ENCODE assay signal across 11 mouse cellular contexts in the genomic region with DNA sequence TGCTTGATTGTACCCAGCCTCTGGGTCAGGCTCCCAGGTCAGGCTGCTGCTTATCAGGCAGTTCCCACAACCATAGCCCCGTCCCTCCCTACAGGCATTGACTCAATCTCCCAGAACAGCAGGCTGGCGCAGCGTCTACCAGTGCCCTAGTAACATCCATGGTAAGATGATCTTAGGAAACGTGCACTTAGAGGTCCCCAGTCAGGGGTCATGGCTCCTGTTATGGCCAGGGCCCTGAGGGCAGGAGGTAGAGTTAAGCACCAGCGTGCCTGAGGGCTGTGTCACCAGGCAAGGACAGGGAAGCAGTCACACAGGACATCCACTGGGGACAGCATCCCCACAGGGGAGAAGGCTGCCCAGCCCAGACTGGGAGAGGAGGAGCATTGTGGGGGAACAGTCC. TPM values are rescaled to one million over a fixed set of nuclear protein-coding genes. Genes with fewer than 3 reads are reported as not detected.
DNase-seq lines count a peak whose midpoint lies in the region; ATAC-seq and TF ChIP-seq lines count a peak whose summit lies in the region.
"Had no signal": no experiment of that assay in that cellular context is flagged by ENCODE, and none has a peak within 500 bp of the region (broad histone marks: within the 10 kb centered on the region; RNA-seq: fewer than 3 reads in every experiment).

No protein-coding gene starts in this region.

- H3K27ac ChIP-seq in forebrain, postnatal 0 days (ENCODE audit: low read depth, low read length), result no peak overlapping the region
- H3K27ac ChIP-seq in forebrain, embryonic 12.5 days, result no peak overlapping the region
- H3K27ac ChIP-seq in liver, embryonic 12.5 days, result peak overlapping the region; percentile 67; the same call in 1 of the 2 replicates
- H3K27ac ChIP-seq in stomach, postnatal 0 days (replicated peaks), result no peak overlapping the region
- H3K27ac ChIP-seq: stomach, embryonic 15.5 days had no signal

- no peak overlapping the region for H3K4me2 ChIP-seq in forebrain, postnatal 0 days (ENCODE audit: low read depth)
- H3K4me2 ChIP-seq in forebrain, embryonic 12.5 days, result no peak overlapping the region
- H3K4me2 ChIP-seq in liver, embryonic 12.5 days, result no peak overlapping the region
- H3K4me2 ChIP-seq in stomach, postnatal 0 days (replicated peaks; ENCODE audit: low read depth), result no peak overlapping the region
- H3K4me2 ChIP-seq: hindbrain, embryonic 15.5 days; stomach, embryonic 15.5 days had no signal

- H3K9ac ChIP-seq in forebrain, postnatal 0 days, result no peak overlapping the region
- no peak overlapping the region; the same call in 1 of the 2 replicates for H3K9ac ChIP-seq in forebrain, embryonic 12.5 days
- no peak overlapping the region for H3K9ac ChIP-seq in liver, embryonic 12.5 days
- no peak overlapping the region; the same call in 1 of the 2 replicates for H3K9ac ChIP-seq in stomach, postnatal 0 days (ENCODE audit: low read length)
- H3K9ac ChIP-seq: hindbrain, embryonic 15.5 days; stomach, embryonic 15.5 days had no signal

- H3K27me3 ChIP-seq in forebrain, postnatal 0 days (ENCODE audit: insufficient read depth, low read length), result no peaks in the 10 kb centered on the region
- no peaks in the 10 kb centered on the region for H3K27me3 ChIP-seq in forebrain, embryonic 12.5 days
- H3K27me3 ChIP-seq in megakaryocyte, embryonic 14.5 days (replicated peaks), result no peaks in the 10 kb centered on the region
- no peaks in the 10 kb centered on the region for H3K27me3 ChIP-seq in liver, embryonic 12.5 days (replicated peaks)
- no peaks in the 10 kb centered on the region for H3K27me3 ChIP-seq in stomach, postnatal 0 days (ENCODE audit: control insufficient read depth, insufficient read depth, low read length)
- H3K27me3 ChIP-seq: hindbrain, embryonic 15.5 days; stomach, embryonic 15.5 days had no signal

- H3K36me3 ChIP-seq in forebrain, postnatal 0 days (ENCODE audit: insufficient read depth), result peaks cover 36% of the 10 kb centered on the region
- peaks cover 52% of the 10 kb centered on the region for H3K36me3 ChIP-seq in forebrain, embryonic 12.5 days (replicated peaks)
- H3K36me3 ChIP-seq in megakaryocyte, embryonic 14.5 days (replicated peaks; ENCODE audit: low read length), result peaks cover 94% of the 10 kb centered on the region
- peaks cover 54% of the 10 kb centered on the region for H3K36me3 ChIP-seq in liver, embryonic 12.5 days
- peaks cover 19% of the 10 kb centered on the region; the same call in 1 of the 2 replicates for H3K36me3 ChIP-seq in stomach, postnatal 0 days (ENCODE audit: control insufficient read depth, insufficient read depth, low read length)

- no peaks in the 10 kb centered on the region for H3K4me1 ChIP-seq in forebrain, postnatal 0 days (ENCODE audit: insufficient read depth)
- H3K4me1 ChIP-seq in forebrain, embryonic 12.5 days, result peaks cover 28% of the 10 kb centered on the region
- peaks cover 41% of the 10 kb centered on the region for H3K4me1 ChIP-seq in megakaryocyte, embryonic 14.5 days
- peaks cover 44% of the 10 kb centered on the region for H3K4me1 ChIP-seq in liver, embryonic 12.5 days
- H3K4me1 ChIP-seq in stomach, postnatal 0 days (replicated peaks; ENCODE audit: control insufficient read depth, insufficient read depth), result no peaks in the 10 kb centered on the region

- ATAC-seq in forebrain, postnatal 0 days, result peak; percentile 30
- ATAC-seq in forebrain, embryonic 12.5 days (ENCODE audit: low FRiP score), result no peak
- ATAC-seq in megakaryocyte, adult 5-6 weeks (ENCODE audit: poor library complexity, severe bottlenecking), result no peak
- peak; percentile 59 for ATAC-seq in liver, embryonic 12.5 days
- no peak for ATAC-seq in stomach, postnatal 0 days (ENCODE audit: low FRiP score, low TSS enrichment)

- no peak for DNase-seq in forebrain, postnatal 0 days
- DNase-seq in stomach, postnatal 0 days (ENCODE audit: low spot score), result no peak
- DNase-seq in cerebellum, adult 11-12 months, result no peak
- no peak for DNase-seq in left cerebral cortex, postnatal 4 days
- DNase-seq: right cerebral cortex, postnatal 14 days had no signal

- 49% methylated on average over 5 of the region's 5 CpGs for WGBS in forebrain, postnatal 0 days
- 40% methylated on average over 5 of the region's 5 CpGs for WGBS in forebrain, embryonic 12.5 days
- 40% methylated on average over 5 of the region's 5 CpGs for WGBS in liver, embryonic 12.5 days (ENCODE audit: insufficient replicate concordance)
- 53% methylated on average over 5 of the region's 5 CpGs for WGBS in stomach, postnatal 0 days

- no peak overlapping the region for H3K4me3 ChIP-seq in forebrain, postnatal 0 days (ENCODE audit: low read depth, low read length)
- no peak overlapping the region for H3K4me3 ChIP-seq in forebrain, embryonic 12.5 days (replicated peaks)
- H3K4me3 ChIP-seq in megakaryocyte, embryonic 14.5 days (replicated peaks), result peak overlapping the region; percentile 36
- no peak overlapping the region for H3K4me3 ChIP-seq in liver, embryonic 12.5 days
- H3K4me3 ChIP-seq in stomach, postnatal 0 days (ENCODE audit: low read depth, low read length), result no peak overlapping the region
- H3K4me3 ChIP-seq: hindbrain, embryonic 15.5 days; stomach, embryonic 15.5 days had no signal

- no peak for TF ChIP-seq EP300 in stomach, postnatal 0 days (optimal IDR thresholded peaks at IDR 0.05)

- intact Hi-C loops in left cerebral cortex, postnatal 4 days (cut with DNase I), result no loop called here

- H3K9me3 ChIP-seq in forebrain, postnatal 0 days (ENCODE audit: low read length), result no peaks in the 10 kb centered on the region
- H3K9me3 ChIP-seq in forebrain, embryonic 12.5 days, result no peaks in the 10 kb centered on the region
- H3K9me3 ChIP-seq in megakaryocyte, embryonic 14.5 days, result no peaks in the 10 kb centered on the region
- no peaks in the 10 kb centered on the region for H3K9me3 ChIP-seq in liver, embryonic 12.5 days (replicated peaks)
- H3K9me3 ChIP-seq in stomach, postnatal 0 days (ENCODE audit: control insufficient read depth, low read length), result no peaks in the 10 kb centered on the region
- H3K9me3 ChIP-seq: hindbrain, embryonic 15.5 days; stomach, embryonic 15.5 days had no signal

- TF ChIP-seq CTCF in forebrain, postnatal 0 days (IDR thresholded peaks at IDR 0.05; ENCODE audit: low read depth), result no peak; the same call in 1 of the 2 replicates
- peak; percentile 28; the same call in 1 of the 2 replicates for TF ChIP-seq CTCF in stomach, postnatal 0 days (IDR thresholded peaks at IDR 0.05; ENCODE audit: low read depth)

RNA-seq across cellular contexts. Expression of a gene that starts 1.6 kb away (rescaled TPM):
- total RNA-seq in forebrain, postnatal 0 days (2014; rRNA removed), result 0.23 and 1.5 TPM in 2 replicates
- 0.28 and 0.29 TPM in 2 replicates for polyA plus RNA-seq in forebrain, postnatal 0 days (2015; fragmentation: Nextera tagmentation; extraction: Ambion mirVana)
- polyA plus RNA-seq in forebrain, embryonic 12.5 days (2016; fragmentation: Nextera tagmentation; extraction: Ambion mirVana), result 0.66 and 0.79 TPM in 2 replicates
- 1.9 and 3.1 TPM in 2 replicates for polyA plus RNA-seq in megakaryocyte, embryonic 14.5 days (2012; ENCODE audit: insufficient read depth, low replicate concordance)
- total RNA-seq in megakaryocyte, adult 5-6 weeks (2015), result 1.0 and 1.6 TPM in 2 replicates
- 0.04 and 0.15 TPM in 2 replicates for total RNA-seq in megakaryocyte, adult 5-6 weeks (2017)
- 0.83 and 0.91 TPM in 2 replicates for polyA plus RNA-seq in liver, embryonic 12.5 days (2016; fragmentation: Nextera tagmentation; extraction: Ambion mirVana)
- 0.35 and 0.38 TPM in 2 replicates for polyA plus RNA-seq in stomach, postnatal 0 days (2015; fragmentation: Nextera tagmentation; extraction: Ambion mirVana)
- 1 to 10 TPM; 1.3 to 2.2 TPM for total RNA-seq in left cerebral cortex, postnatal 4 days (2021)

RNA-seq across cellular contexts. Expression of a gene that starts 7.4 kb away (rescaled TPM):
- 37.0 and 41.7 TPM in 2 replicates for total RNA-seq in forebrain, postnatal 0 days (2014; rRNA removed)
- 43.1 and 62.2 TPM in 2 replicates for polyA plus RNA-seq in forebrain, postnatal 0 days (2015; fragmentation: Nextera tagmentation; extraction: Ambion mirVana)
- 51.6 and 55.5 TPM in 2 replicates for polyA plus RNA-seq in forebrain, embryonic 12.5 days (2016; fragmentation: Nextera tagmentation; extraction: Ambion mirVana)
- 22.6 and 23.9 TPM in 2 replicates for polyA plus RNA-seq in megakaryocyte, embryonic 14.5 days (2012; ENCODE audit: insufficient read depth, low replicate concordance)
- total RNA-seq in megakaryocyte, adult 5-6 weeks (2015), result 18.9 and 20.3 TPM in 2 replicates
- total RNA-seq in megakaryocyte, adult 5-6 weeks (2017), result 3.7 and 6.0 TPM in 2 replicates
- polyA plus RNA-seq in liver, embryonic 12.5 days (2016; fragmentation: Nextera tagmentation; extraction: Ambion mirVana), result 52.3 and 53.5 TPM in 2 replicates
- 52.9 and 54.1 TPM in 2 replicates for polyA plus RNA-seq in stomach, postnatal 0 days (2015; fragmentation: Nextera tagmentation; extraction: Ambion mirVana)
- total RNA-seq in left cerebral cortex, postnatal 4 days (2021), result 10 to 100 TPM; 24.1 to 25.8 TPM

RNA-seq across cellular contexts. Expression of a gene that starts 13.7 kb away (rescaled TPM):
- 10.3 and 16.5 TPM in 2 replicates for total RNA-seq in forebrain, postnatal 0 days (2014; rRNA removed)
- 32.5 and 37.1 TPM in 2 replicates for polyA plus RNA-seq in forebrain, postnatal 0 days (2015; fragmentation: Nextera tagmentation; extraction: Ambion mirVana)
- 7.7 and 9.8 TPM in 2 replicates for polyA plus RNA-seq in forebrain, embryonic 12.5 days (2016; fragmentation: Nextera tagmentation; extraction: Ambion mirVana)
- polyA plus RNA-seq in megakaryocyte, embryonic 14.5 days (2012; ENCODE audit: insufficient read depth, low replicate concordance), result 77.6 and 205 TPM in 2 replicates
- total RNA-seq in megakaryocyte, adult 5-6 weeks (2015), result 1.8 and 3.5 TPM in 2 replicates
- 3.1 and 4.1 TPM in 2 replicates for total RNA-seq in megakaryocyte, adult 5-6 weeks (2017)
- polyA plus RNA-seq in liver, embryonic 12.5 days (2016; fragmentation: Nextera tagmentation; extraction: Ambion mirVana), result 68.0 and 70.3 TPM in 2 replicates
- polyA plus RNA-seq in stomach, postnatal 0 days (2015; fragmentation: Nextera tagmentation; extraction: Ambion mirVana), result 52.4 and 59.9 TPM in 2 replicates
- 10 to 100 TPM; 16.7 to 18.3 TPM for total RNA-seq in left cerebral cortex, postnatal 4 days (2021)

RNA-seq across cellular contexts. Expression of a gene that starts 21.0 kb away (rescaled TPM):
- 29.8 and 40.2 TPM in 2 replicates for total RNA-seq in forebrain, postnatal 0 days (2014; rRNA removed)
- polyA plus RNA-seq in forebrain, postnatal 0 days (2015; fragmentation: Nextera tagmentation; extraction: Ambion mirVana), result 8.0 and 13.2 TPM in 2 replicates
- polyA plus RNA-seq in forebrain, embryonic 12.5 days (2016; fragmentation: Nextera tagmentation; extraction: Ambion mirVana), result 38.2 and 41.1 TPM in 2 replicates
- polyA plus RNA-seq in megakaryocyte, embryonic 14.5 days (2012; ENCODE audit: insufficient read depth, low replicate concordance), result 6.0 and 10.1 TPM in 2 replicates
- 17.3 and 19.3 TPM in 2 replicates for total RNA-seq in megakaryocyte, adult 5-6 weeks (2015)
- 7.8 and 9.5 TPM in 2 replicates for total RNA-seq in megakaryocyte, adult 5-6 weeks (2017)
- polyA plus RNA-seq in liver, embryonic 12.5 days (2016; fragmentation: Nextera tagmentation; extraction: Ambion mirVana), result 19.5 and 19.6 TPM in 2 replicates
- 4.1 and 4.2 TPM in 2 replicates for polyA plus RNA-seq in stomach, postnatal 0 days (2015; fragmentation: Nextera tagmentation; extraction: Ambion mirVana)
- total RNA-seq in left cerebral cortex, postnatal 4 days (2021), result 10 to 100 TPM; 37.4 to 39.4 TPM

RNA-seq across cellular contexts. Expression of a gene that starts 37.2 kb away (rescaled TPM):
- 30.9 and 31.4 TPM in 2 replicates for total RNA-seq in forebrain, postnatal 0 days (2014; rRNA removed)
- 40.3 and 46.1 TPM in 2 replicates for polyA plus RNA-seq in forebrain, postnatal 0 days (2015; fragmentation: Nextera tagmentation; extraction: Ambion mirVana)
- polyA plus RNA-seq in forebrain, embryonic 12.5 days (2016; fragmentation: Nextera tagmentation; extraction: Ambion mirVana), result 35.1 and 36.5 TPM in 2 replicates
- polyA plus RNA-seq in megakaryocyte, embryonic 14.5 days (2012; ENCODE audit: insufficient read depth, low replicate concordance), result 8.8 and 24.8 TPM in 2 replicates
- total RNA-seq in megakaryocyte, adult 5-6 weeks (2015), result 7.9 and 12.8 TPM in 2 replicates
- total RNA-seq in megakaryocyte, adult 5-6 weeks (2017), result 9.1 and 16.1 TPM in 2 replicates
- polyA plus RNA-seq in liver, embryonic 12.5 days (2016; fragmentation: Nextera tagmentation; extraction: Ambion mirVana), result 9.9 and 11.8 TPM in 2 replicates
- polyA plus RNA-seq in stomach, postnatal 0 days (2015; fragmentation: Nextera tagmentation; extraction: Ambion mirVana), result 20.2 TPM in 2 replicates
- total RNA-seq in left cerebral cortex, postnatal 4 days (2021), result 10 to 100 TPM; 47.0 to 47.2 TPM

Comparison
In these comparisons a context has a peak if more than half of its experiments do, and no peak if none do; other contexts are left out.
1. ATAC-seq: peak in forebrain, postnatal 0 days (single experiment) and liver, embryonic 12.5 days (single experiment); none in forebrain, embryonic 12.5 days (single experiment), megakaryocyte, adult 5-6 weeks (single experiment) and stomach, postnatal 0 days (single experiment).